Mouse (Mus musculus): ENCODE results near the gene Nmrk2. TPM values are rescaled to one million over a fixed set of nuclear protein-coding genes. Genes with fewer than 3 reads are reported as not detected.

Nmrk2 gene
- polyA plus RNA-seq (2015; fragmentation: Nextera tagmentation; extraction: Ambion mirVana) = 0.41 and 1.3 TPM in 2 replicates

- no peaks in the 10 kb centered on the region for H3K9me3 ChIP-seq
- H3K4me3 ChIP-seq = no peak within 1 kb of the TSS
- H3K27ac ChIP-seq = no peak within 1 kb of the TSS
- H3K27me3 ChIP-seq = peaks cover 23% of the 10 kb centered on the region
- no peak for ATAC-seq (ENCODE audit: insufficient number of reproducible peaks, low FRiP score, low TSS enrichment, low read depth)
- no peak within 1 kb of the TSS for H3K9ac ChIP-seq
- 0 out of 2 replicates have a peak, but pooled peaks cover 2% of the 10 kb centered on the region for H3K4me1 ChIP-seq
- 61% methylated on average over 13 of the region's 13 CpGs for WGBS
- no peaks in the 10 kb centered on the region for H3K36me3 ChIP-seq
- no peak within 1 kb of the TSS for H3K4me2 ChIP-seq
These were observed at the start of gene Nmrk2 for GRCm38 (mm10) chr10:81201807-81202758. TSS of gene Nmrk2 (minus strand) at chr10:81202051.

- Histone ChIP-seq H3K9ac (no peak overlapping the region), H3K4me3 (no peak overlapping the region), H3K27me3 (peaks cover 44% of the 10 kb centered on the region), H3K9me3 (no peaks in the 10 kb centered on the region), H3K27ac (no peak overlapping the region), H3K36me3 (peaks cover 5% of the 10 kb centered on the region), H3K4me2 (no peak overlapping the region), H3K4me1 (peaks cover 17% of the 10 kb centered on the region)
- 76% methylated on average over 8 of the region's 8 CpGs for WGBS
- ATAC-seq (ENCODE audit: insufficient number of reproducible peaks, low FRiP score, low TSS enrichment, low read depth) = no peak
These were observed 47.6 kb upstream of the Nmrk2 start for GRCm38 (mm10) chr10:81249442-81249841.

- H3K27me3 ChIP-seq = peaks cover 36% of the 10 kb centered on the region
- H3K4me3 ChIP-seq = no peak overlapping the region
- no peak for ATAC-seq (ENCODE audit: insufficient number of reproducible peaks, low FRiP score, low TSS enrichment, low read depth)
- WGBS = 92% methylated on average over 2 of the region's 2 CpGs
- no peak overlapping the region for H3K9ac ChIP-seq
- H3K27ac ChIP-seq = no peak overlapping the region
- H3K9me3 ChIP-seq = no peaks in the 10 kb centered on the region
- H3K36me3 ChIP-seq = peaks cover 5% of the 10 kb centered on the region
- peaks cover 11% of the 10 kb centered on the region for H3K4me1 ChIP-seq
- no peak overlapping the region for H3K4me2 ChIP-seq
These were observed 46.0 kb upstream of the Nmrk2 start for GRCm38 (mm10) chr10:81247804-81248203.

- no peak overlapping the region for H3K4me2 ChIP-seq
- H3K27me3 ChIP-seq = peaks cover 31% of the 10 kb centered on the region
- ATAC-seq (ENCODE audit: insufficient number of reproducible peaks, low FRiP score, low TSS enrichment, low read depth) = no peak
- no peak overlapping the region for H3K27ac ChIP-seq
- H3K4me3 ChIP-seq = no peak overlapping the region
- 83% methylated on average over 6 of the region's 6 CpGs for WGBS
- H3K9me3 ChIP-seq = no peaks in the 10 kb centered on the region
- peaks cover 5% of the 10 kb centered on the region for H3K36me3 ChIP-seq
- H3K4me1 ChIP-seq = peaks cover 2% of the 10 kb centered on the region
- no peak overlapping the region for H3K9ac ChIP-seq
These were observed 43.3 kb upstream of the Nmrk2 start for GRCm38 (mm10) chr10:81245166-81245565.

- no peak overlapping the region for H3K4me3 ChIP-seq
- H3K27me3 ChIP-seq = peaks cover 37% of the 10 kb centered on the region
- whole genome bisulfite sequencing = 7% methylated on average over 17 of the region's 17 CpGs
- H3K36me3 ChIP-seq = peaks cover 5% of the 10 kb centered on the region
- H3K4me2 ChIP-seq = no peak overlapping the region
- no peak for ATAC-seq (ENCODE audit: insufficient number of reproducible peaks, low FRiP score, low TSS enrichment, low read depth)
- H3K9ac ChIP-seq = no peak overlapping the region
- no peak overlapping the region for H3K27ac ChIP-seq
- no peaks in the 10 kb centered on the region for H3K9me3 ChIP-seq
- H3K4me1 ChIP-seq = peaks cover 7% of the 10 kb centered on the region
These were observed 42.7 kb upstream of the Nmrk2 start for GRCm38 (mm10) chr10:81244595-81244994.

- ATAC-seq (ENCODE audit: insufficient number of reproducible peaks, low FRiP score, low TSS enrichment, low read depth) = no peak
- Histone ChIP-seq H3K9me3 (no peaks in the 10 kb centered on the region), H3K27me3 (peaks cover 41% of the 10 kb centered on the region), H3K27ac (no peak overlapping the region), H3K4me2 (no peak overlapping the region), H3K4me3 (no peak overlapping the region), H3K36me3 (peaks cover 5% of the 10 kb centered on the region), H3K9ac (no peak overlapping the region), H3K4me1 (peaks cover 10% of the 10 kb centered on the region)
- WGBS = 74% methylated on average over 4 of the region's 4 CpGs
These were observed 42.3 kb upstream of the Nmrk2 start for GRCm38 (mm10) chr10:81244146-81244545.

GRCm38 (mm10) chr10:81242021-81242420, 40.2 kb upstream of the Nmrk2 start:
- no peak overlapping the region for H3K4me3 ChIP-seq
- 88% methylated on average over 16 of the region's 16 CpGs for WGBS

GRCm38 (mm10) chr10:81240876-81241275, 39.0 kb upstream of the Nmrk2 start:
- Histone ChIP-seq H3K4me1 (peaks cover 15% of the 10 kb centered on the region), H3K4me2 (no peak overlapping the region), H3K27me3 (peaks cover 55% of the 10 kb centered on the region), H3K27ac (no peak overlapping the region), H3K36me3 (no peaks in the 10 kb centered on the region), H3K4me3 (no peak overlapping the region), H3K9ac (no peak overlapping the region), H3K9me3 (no peaks in the 10 kb centered on the region)
- WGBS = 21% methylated on average over 13 of the region's 13 CpGs
- ATAC-seq (ENCODE audit: insufficient number of reproducible peaks, low FRiP score, low TSS enrichment, low read depth) = no peak

More at GRCm38 (mm10) chr10:81242021-81242420, 40.2 kb upstream of the Nmrk2 start:
- no peak overlapping the region for H3K4me2 ChIP-seq
- peaks cover 15% of the 10 kb centered on the region for H3K4me1 ChIP-seq
- H3K27ac ChIP-seq = no peak overlapping the region
- no peak for ATAC-seq (ENCODE audit: insufficient number of reproducible peaks, low FRiP score, low TSS enrichment, low read depth)
- H3K27me3 ChIP-seq = peaks cover 55% of the 10 kb centered on the region
- H3K9me3 ChIP-seq = no peaks in the 10 kb centered on the region
- peaks cover 5% of the 10 kb centered on the region; the same call in 1 of the 2 replicates for H3K36me3 ChIP-seq
- no peak overlapping the region for H3K9ac ChIP-seq

- Histone ChIP-seq H3K36me3 (no peaks in the 10 kb centered on the region), H3K4me1 (peaks cover 15% of the 10 kb centered on the region), H3K9me3 (no peaks in the 10 kb centered on the region), H3K9ac (no peak overlapping the region), H3K4me2 (no peak overlapping the region), H3K4me3 (no peak overlapping the region), H3K27ac (no peak overlapping the region), H3K27me3 (peaks cover 46% of the 10 kb centered on the region)
- 80% methylated on average over 2 of the region's 2 CpGs for WGBS
- no peak for ATAC-seq (ENCODE audit: insufficient number of reproducible peaks, low FRiP score, low TSS enrichment, low read depth)
These were observed 36.8 kb upstream of the Nmrk2 start for GRCm38 (mm10) chr10:81238618-81239017.

GRCm38 (mm10) chr10:81236471-81237268, 34.8 kb upstream of the Nmrk2 start:
- Histone ChIP-seq H3K27ac (no peak overlapping the region), H3K4me2 (no peak overlapping the region), H3K4me3 (no peak overlapping the region), H3K9ac (no peak overlapping the region), H3K4me1 (peaks cover 24% of the 10 kb centered on the region), H3K9me3 (no peaks in the 10 kb centered on the region), H3K36me3 (no peaks in the 10 kb centered on the region), H3K27me3 (peaks cover 48% of the 10 kb centered on the region)
- 86% methylated on average over 12 of the region's 12 CpGs for WGBS
- no peak for ATAC-seq (ENCODE audit: insufficient number of reproducible peaks, low FRiP score, low TSS enrichment, low read depth)

GRCm38 (mm10) chr10:81234206-81234605, 32.4 kb upstream of the Nmrk2 start:
- ATAC-seq (ENCODE audit: insufficient number of reproducible peaks, low FRiP score, low TSS enrichment, low read depth) = no peak
- Histone ChIP-seq H3K4me1 (peaks cover 25% of the 10 kb centered on the region), H3K4me2 (no peak overlapping the region), H3K36me3 (no peaks in the 10 kb centered on the region), H3K4me3 (no peak overlapping the region), H3K9ac (no peak overlapping the region), H3K9me3 (no peaks in the 10 kb centered on the region), H3K27ac (no peak overlapping the region), H3K27me3 (peaks cover 48% of the 10 kb centered on the region)
- WGBS = 81% methylated on average over 6 of the region's 6 CpGs

- ATAC-seq (ENCODE audit: insufficient number of reproducible peaks, low FRiP score, low TSS enrichment, low read depth) = peak; percentile 30; the same call in 1 of the 2 replicates
These were observed 31.4 kb upstream of the Nmrk2 start for GRCm38 (mm10) chr10:81233226-81233585.

More at GRCm38 (mm10) chr10:81233226-81233585, 31.4 kb upstream of the Nmrk2 start:
- Histone ChIP-seq H3K4me1 (peaks cover 25% of the 10 kb centered on the region), H3K9ac (peak overlapping the region; percentile 73), H3K36me3 (no peaks in the 10 kb centered on the region), H3K27me3 (peaks cover 51% of the 10 kb centered on the region), H3K4me2 (peak overlapping the region; percentile 73), H3K27ac (0 out of 2 replicates have a peak overlapping the region, but pooled peaks have one; percentile 27), H3K4me3 (peak overlapping the region; percentile 73), H3K9me3 (no peaks in the 10 kb centered on the region)
- under 1% methylated on average over 20 of the region's 28 CpGs for WGBS
